Mouse (Mus musculus): ENCODE data around the gene Rpl5.

Rpl5 gene

DNA sequence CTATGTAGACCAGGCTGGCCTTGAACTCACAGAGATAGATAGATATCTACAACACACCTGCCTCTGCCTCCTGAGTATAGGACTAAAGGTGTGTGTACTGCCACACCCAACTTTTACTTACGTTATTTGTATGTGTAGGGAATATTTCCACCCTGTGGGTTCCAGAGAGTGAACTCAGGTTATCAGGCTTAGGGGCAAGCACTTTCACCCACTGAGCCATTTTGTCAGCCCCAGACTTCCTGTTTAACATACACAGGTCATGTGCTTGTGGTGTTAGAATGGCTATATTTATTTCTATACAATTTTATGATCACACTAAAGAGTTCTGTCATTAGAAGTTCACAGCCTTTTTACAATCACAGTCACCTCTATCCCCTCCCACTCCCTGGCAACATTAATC is 42.6 kb downstream of the Rpl5 start:
- DNase-seq (ENCODE audit: low read depth, low spot score) = no peak

DNA sequence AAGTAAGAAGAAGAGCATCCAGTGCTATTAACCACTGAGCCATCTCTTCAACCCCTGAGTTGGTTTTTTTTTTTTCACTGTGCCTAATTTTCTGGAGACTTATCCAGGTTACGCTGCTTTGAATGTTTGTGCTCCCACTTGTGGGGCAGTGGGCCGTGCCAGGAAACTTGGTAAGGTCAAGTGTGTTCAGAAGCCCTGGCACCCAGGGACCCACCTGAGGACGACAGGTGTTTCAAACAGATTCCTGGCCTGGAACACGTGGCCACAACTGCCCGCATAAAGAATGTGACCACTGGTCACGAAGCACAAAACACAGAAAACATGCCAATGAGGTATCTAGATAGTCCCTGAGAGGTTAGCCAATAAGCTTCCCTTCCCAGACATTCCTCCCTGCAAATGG is 43.2 kb downstream of the Rpl5 start:
- no peak for DNase-seq (ENCODE audit: low read depth, low spot score)

DNA sequence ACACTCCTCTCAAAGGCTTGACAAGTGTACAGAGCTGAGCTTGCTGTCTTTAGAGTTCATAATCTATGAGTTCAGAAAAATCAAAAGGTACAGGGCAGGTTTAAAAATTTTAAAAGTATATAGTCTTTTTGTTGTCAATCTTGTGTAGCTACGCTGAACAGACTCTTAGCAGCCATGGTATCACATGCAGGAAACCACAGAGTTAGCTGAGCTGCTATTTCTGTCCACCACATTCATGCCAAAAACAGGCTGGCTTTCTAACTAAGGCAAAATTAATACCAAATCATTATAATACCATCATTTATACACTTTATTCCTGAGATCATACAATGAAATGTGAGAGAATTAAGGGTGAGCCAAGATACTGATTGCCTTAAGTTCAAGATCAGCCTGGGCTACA is 46.2 kb downstream of the Rpl5 start:
- no peak for DNase-seq (ENCODE audit: low read depth, low spot score)

DNA sequence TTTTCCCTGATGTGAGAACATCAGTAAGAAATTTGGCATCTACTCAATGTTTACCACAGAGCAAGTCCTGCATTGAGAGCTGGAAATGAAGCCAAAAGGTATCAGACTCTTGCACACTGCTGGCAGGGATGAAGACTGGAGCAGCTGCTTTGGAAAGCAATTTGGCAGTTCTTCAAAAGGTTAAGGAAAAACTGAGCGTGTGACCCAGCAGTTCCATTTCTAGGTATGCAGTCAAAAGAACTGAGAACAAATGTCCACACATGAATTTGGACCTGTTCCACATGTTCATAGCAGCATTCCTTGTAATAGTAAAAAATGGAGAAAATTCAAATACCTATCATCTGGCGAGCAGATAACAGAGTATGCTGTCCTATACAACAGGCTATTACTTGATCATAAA is 47.2 kb downstream of the Rpl5 start:
- no peak for DNase-seq (ENCODE audit: low read depth, low spot score)

DNA sequence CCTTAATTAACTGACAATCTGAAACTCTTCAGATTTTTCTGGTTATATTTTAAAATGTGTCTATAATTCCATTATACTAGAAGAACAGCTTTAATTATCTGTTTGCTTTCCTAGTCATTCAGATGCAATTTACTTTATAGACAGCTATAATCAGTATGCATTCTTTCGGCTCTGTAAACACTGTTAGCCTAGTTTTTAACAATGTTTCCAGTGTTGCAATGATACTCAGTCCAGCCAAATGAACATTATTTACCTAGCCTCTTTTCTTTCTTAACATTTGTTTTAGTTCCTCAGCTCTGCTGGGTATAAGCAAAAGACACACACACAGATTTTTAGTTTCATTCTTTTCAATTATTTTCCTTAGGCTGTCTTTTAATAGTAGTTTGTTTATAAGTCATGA is 48.6 kb downstream of the Rpl5 start:
- DNase-seq (ENCODE audit: low read depth, low spot score) = no peak

DNA sequence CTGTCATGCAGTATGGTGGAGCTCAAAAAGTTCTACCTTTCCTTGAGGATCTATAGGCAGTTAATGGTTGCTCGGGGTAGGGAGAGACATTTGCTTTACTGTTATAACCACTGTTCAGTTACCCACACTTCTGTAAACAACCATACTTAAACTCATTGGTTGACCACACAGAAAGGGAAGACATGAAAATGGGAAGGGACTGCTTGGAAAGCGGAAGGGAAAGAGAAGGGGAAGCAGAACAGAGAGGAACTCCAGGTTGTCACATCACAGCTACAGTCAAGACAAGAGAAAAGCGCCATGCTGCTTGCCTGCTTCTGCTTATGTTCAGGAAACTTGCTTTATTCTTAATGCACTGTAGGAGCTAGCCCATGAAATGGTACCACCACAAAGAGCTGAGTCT is 49.3 kb downstream of the Rpl5 start:
- no peak for DNase-seq (ENCODE audit: low read depth, low spot score)

DNA sequence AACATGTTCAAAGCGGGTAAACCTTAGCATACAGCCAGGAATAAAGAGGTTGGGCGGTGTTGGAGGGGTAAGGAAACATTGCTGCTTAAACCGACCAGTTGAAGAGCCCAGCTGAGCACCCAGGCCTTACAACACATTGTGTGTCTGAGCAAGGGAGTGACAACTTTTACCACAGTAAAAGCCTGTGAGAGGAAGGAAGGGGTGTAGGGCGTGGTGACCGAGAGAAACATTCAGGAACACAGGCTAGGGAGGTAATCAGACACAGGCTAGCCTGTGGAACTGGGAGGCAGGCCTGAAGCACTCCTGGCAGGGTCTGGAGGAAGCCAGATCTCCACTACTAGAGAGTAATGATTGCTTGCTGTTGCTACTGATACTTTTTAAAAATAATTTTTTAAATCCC is 50.3 kb downstream of the Rpl5 start:
- no peak for DNase-seq (ENCODE audit: low read depth, low spot score)

All from brain, embryonic 18.5 days (tissue).